Mouse (Mus musculus): ENCODE measurements around the gene Rp9. TPM values are rescaled to one million over a fixed set of nuclear protein-coding genes. Genes with fewer than 3 reads are reported as not detected.
"Not testable (repeated sequence)": the region's sequence is repeated elsewhere in the genome, so short reads cannot be mapped to it uniquely, and the experiment has no call there.

Gene Rp9
- polyA plus RNA-seq, 1 experiment from 2014 or later, result 42.2 TPM

DNA sequence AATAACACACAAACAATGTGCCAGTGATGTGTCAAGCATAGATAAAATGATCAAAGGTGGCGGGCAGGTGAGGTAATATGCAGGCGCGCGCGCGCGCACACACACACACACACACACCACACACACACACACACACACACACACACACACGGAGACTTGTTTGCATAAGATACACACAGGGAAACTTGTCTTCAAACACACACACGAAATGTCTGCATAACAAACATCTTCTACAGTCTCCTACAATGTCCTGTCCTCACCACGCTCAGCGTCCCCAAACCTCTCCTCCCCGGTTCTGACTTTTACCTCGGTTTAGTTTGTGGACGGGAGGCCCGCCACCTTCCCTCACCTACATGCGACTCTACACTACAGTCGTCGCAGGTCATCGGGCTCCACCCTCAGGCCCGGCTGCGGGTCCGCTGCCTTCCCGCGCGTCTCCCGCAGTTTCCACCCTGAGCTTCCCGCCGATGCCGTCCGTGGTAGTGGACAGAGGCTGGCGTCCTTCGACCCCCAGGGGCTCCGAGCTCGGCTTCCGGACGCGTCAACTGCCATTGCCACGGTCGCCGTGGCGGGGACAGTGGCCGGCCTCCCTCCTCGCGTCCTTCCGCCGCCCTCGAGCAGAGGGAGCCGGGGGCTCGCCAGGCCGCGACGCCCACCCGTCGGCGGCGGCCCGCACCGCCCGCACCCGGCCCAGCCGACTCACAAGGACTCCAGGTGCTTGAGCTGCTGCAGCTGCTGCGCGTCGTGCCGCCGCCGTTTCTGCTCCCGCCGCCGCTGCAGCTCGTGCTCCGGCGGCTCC is 2.0 kb downstream of the Rp9 start:
- peak; percentile 76 for ATAC-seq
- WGBS (ENCODE audit: insufficient replicate concordance), result under 1% methylated on average over 67 of the region's 73 CpGs
- no peaks in the 10 kb centered on the region for H3K27me3 ChIP-seq (ENCODE audit: insufficient read depth, low read length)
- peak overlapping the region; percentile 95 for H3K9ac ChIP-seq (replicated peaks)
- peaks cover 6% of the 10 kb centered on the region; the same call in 1 of the 2 replicates for H3K4me1 ChIP-seq (ENCODE audit: insufficient read depth)
- no peak for TF ChIP-seq EP300 (IDR thresholded peaks at IDR 0.05; ENCODE audit: low read depth)
- TF ChIP-seq CTCF (IDR thresholded peaks at IDR 0.05; ENCODE audit: low read depth), result no peak
- peaks cover 11% of the 10 kb centered on the region for H3K36me3 ChIP-seq (replicated peaks; ENCODE audit: insufficient read depth, low read length)
- peak overlapping the region; percentile 95 for H3K27ac ChIP-seq (ENCODE audit: low read depth)
- H3K4me3 ChIP-seq (ENCODE audit: low read depth, low read length), result peak overlapping the region; percentile 94
- no peaks in the 10 kb centered on the region for H3K9me3 ChIP-seq (ENCODE audit: low read length)
- DNase-seq, result peak; percentile 70
- H3K4me2 ChIP-seq (ENCODE audit: low read depth, low read length), result peak overlapping the region; percentile 97

DNA sequence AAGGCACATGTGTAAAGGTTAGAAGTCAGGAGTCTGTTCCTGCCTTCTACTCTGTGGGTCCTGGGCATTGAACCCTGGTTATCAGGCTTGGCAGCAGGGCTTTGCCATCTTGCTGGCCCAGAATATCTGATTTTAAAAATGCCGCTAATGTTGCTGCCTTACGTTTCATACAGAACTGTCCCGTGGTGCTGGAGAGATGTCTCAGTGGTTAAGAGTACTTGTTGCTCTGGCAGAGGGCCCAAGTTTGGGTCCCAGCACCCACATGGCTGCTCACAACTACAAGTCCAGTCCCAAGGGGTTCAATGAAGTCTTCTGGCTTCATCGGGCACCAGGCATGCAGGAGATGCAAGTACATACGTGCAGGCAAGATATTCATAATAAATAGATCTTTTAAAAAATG is 3.3 kb downstream of the Rp9 start:
- H3K36me3 ChIP-seq (replicated peaks; ENCODE audit: insufficient read depth, low read length), result peaks cover 16% of the 10 kb centered on the region
- WGBS (ENCODE audit: insufficient replicate concordance), result 77% methylated on average over 5 of the region's 5 CpGs
- no peak overlapping the region for H3K9ac ChIP-seq (replicated peaks)
- no peak overlapping the region for H3K27ac ChIP-seq (ENCODE audit: low read depth)
- H3K27me3 ChIP-seq (ENCODE audit: insufficient read depth, low read length), result no peaks in the 10 kb centered on the region
- no peak for DNase-seq
- H3K4me1 ChIP-seq (ENCODE audit: insufficient read depth), result peaks cover 6% of the 10 kb centered on the region; the same call in 1 of the 2 replicates
- H3K4me3 ChIP-seq (ENCODE audit: low read depth, low read length), result no peak overlapping the region
- no peak for ATAC-seq
- TF ChIP-seq EP300 (IDR thresholded peaks at IDR 0.05; ENCODE audit: low read depth) (no peak), CTCF (IDR thresholded peaks at IDR 0.05; ENCODE audit: low read depth) (no peak)
- no peak overlapping the region for H3K4me2 ChIP-seq (ENCODE audit: low read depth, low read length)
- H3K9me3 ChIP-seq (ENCODE audit: low read length), result no peaks in the 10 kb centered on the region

DNA sequence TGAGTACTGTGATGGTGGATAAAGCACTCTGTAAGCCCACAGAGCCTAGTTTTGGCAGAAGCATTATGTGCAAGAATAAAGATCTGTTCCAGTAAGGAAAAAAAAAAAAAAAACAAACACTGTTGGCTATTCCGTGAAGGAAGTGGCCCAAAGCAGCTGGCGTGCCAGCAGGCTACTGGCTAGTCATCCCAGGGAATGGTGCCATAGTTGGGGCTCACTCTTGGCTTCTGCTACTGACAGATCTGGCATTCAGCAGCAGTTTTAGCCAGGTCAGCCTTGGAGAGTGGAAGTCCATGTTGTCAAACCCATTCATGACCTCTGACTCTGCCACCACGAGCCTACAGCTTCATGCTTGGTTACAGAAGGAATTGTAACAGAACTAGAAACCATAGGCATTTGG is 7.6 kb downstream of the Rp9 start:
- H3K9ac ChIP-seq (replicated peaks), result no peak overlapping the region
- no peak overlapping the region for H3K4me3 ChIP-seq (ENCODE audit: low read depth, low read length)
- peaks cover 24% of the 10 kb centered on the region for H3K36me3 ChIP-seq (replicated peaks; ENCODE audit: insufficient read depth, low read length)
- DNase-seq (no peak), ATAC-seq (no peak)
- WGBS (ENCODE audit: insufficient replicate concordance), result 86% methylated on average over 3 of the region's 3 CpGs
- no peaks in the 10 kb centered on the region for H3K27me3 ChIP-seq (ENCODE audit: insufficient read depth, low read length)
- TF ChIP-seq EP300 (IDR thresholded peaks at IDR 0.05; ENCODE audit: low read depth) (no peak), CTCF (IDR thresholded peaks at IDR 0.05; ENCODE audit: low read depth) (no peak)
- H3K27ac ChIP-seq (ENCODE audit: low read depth), result no peak overlapping the region
- no peak overlapping the region for H3K4me2 ChIP-seq (ENCODE audit: low read depth, low read length)
- no peaks in the 10 kb centered on the region for H3K9me3 ChIP-seq (ENCODE audit: low read length)
- peaks cover 6% of the 10 kb centered on the region; the same call in 1 of the 2 replicates for H3K4me1 ChIP-seq (ENCODE audit: insufficient read depth)

DNA sequence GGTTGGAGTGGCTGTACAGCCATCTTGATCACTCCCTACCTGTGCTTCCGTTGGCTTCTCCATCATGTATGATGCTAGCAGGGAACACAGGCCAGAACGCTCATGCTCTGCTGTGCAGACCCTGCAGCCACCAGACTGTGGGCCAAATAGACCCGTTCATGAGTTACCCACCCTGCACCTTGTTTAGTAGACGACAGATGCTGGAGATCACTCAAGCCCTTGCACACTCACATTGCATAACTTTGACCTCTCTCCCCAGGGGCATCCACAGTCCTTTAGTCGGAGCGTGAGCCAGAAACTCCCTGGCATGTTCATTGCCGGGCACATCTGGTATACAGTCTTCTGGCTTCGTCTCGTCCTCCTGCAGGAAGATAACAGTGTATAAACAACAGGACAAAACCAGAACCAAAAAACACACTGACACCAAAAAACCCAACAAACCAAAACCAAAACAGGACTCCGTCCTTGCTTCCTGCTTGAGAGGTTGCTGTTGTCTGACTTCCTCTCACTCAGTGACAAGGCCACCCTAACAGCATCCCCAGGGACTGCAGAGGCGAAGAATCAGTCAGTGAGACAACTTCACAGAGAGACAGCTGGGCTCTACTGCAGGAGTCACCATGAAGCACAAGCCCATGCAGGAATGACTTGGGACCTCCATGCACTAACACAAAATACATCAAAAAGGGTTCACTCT is 12.3 kb downstream of the Rp9 start:
- Histone ChIP-seq H3K27ac (ENCODE audit: low read depth) (peak overlapping the region; percentile 60), H3K4me2 (ENCODE audit: low read depth, low read length) (peak overlapping the region; percentile 23; the same call in 1 of the 2 replicates), H3K4me3 (ENCODE audit: low read depth, low read length) (no peak overlapping the region), H3K9me3 (ENCODE audit: low read length) (no peaks in the 10 kb centered on the region), H3K9ac (replicated peaks) (no peak overlapping the region), H3K27me3 (ENCODE audit: insufficient read depth, low read length) (no peaks in the 10 kb centered on the region), H3K36me3 (replicated peaks; ENCODE audit: insufficient read depth, low read length) (peaks cover 54% of the 10 kb centered on the region), H3K4me1 (ENCODE audit: insufficient read depth) (peaks cover 3% of the 10 kb centered on the region; the same call in 1 of the 2 replicates)
- ATAC-seq (no peak), DNase-seq (peak; percentile 34)
- 67% methylated on average over 11 of the region's 11 CpGs for WGBS (ENCODE audit: insufficient replicate concordance)
- TF ChIP-seq CTCF (IDR thresholded peaks at IDR 0.05; ENCODE audit: low read depth) (no peak), EP300 (IDR thresholded peaks at IDR 0.05; ENCODE audit: low read depth) (no peak)

DNA sequence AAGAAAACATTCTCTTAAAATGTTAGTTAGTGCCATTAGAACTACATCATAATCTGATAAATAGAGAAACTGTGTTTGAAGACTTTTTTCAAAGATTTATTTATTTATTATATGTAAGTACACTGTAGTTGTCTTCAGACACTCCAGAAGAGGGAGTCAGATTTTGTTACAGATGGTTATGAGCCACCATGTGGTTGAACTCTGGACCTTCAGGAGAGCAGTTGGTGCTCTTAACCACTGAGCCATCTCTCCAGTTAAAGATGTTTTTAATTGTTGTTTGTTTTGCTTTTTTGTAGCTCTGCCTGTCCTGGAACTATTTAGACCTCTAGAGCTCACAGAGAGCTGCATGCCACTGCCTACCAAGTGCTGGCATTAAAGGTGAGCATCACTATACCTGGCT is 14.5 kb downstream of the Rp9 start:
- Histone ChIP-seq H3K27me3 (ENCODE audit: insufficient read depth, low read length) (no peaks in the 10 kb centered on the region), H3K36me3 (replicated peaks; ENCODE audit: insufficient read depth, low read length) (peaks cover 62% of the 10 kb centered on the region), H3K27ac (ENCODE audit: low read depth) (no peak overlapping the region), H3K4me2 (ENCODE audit: low read depth, low read length) (no peak overlapping the region), H3K9me3 (ENCODE audit: low read length) (no peaks in the 10 kb centered on the region), H3K4me1 (ENCODE audit: insufficient read depth) (peaks cover 3% of the 10 kb centered on the region; the same call in 1 of the 2 replicates), H3K9ac (replicated peaks) (no peak overlapping the region), H3K4me3 (ENCODE audit: low read depth, low read length) (no peak overlapping the region)
- TF ChIP-seq CTCF (IDR thresholded peaks at IDR 0.05; ENCODE audit: low read depth), result no peak
- TF ChIP-seq EP300 (IDR thresholded peaks at IDR 0.05; ENCODE audit: low read depth), result no peak
- no peak for ATAC-seq
- no peak for DNase-seq

DNA sequence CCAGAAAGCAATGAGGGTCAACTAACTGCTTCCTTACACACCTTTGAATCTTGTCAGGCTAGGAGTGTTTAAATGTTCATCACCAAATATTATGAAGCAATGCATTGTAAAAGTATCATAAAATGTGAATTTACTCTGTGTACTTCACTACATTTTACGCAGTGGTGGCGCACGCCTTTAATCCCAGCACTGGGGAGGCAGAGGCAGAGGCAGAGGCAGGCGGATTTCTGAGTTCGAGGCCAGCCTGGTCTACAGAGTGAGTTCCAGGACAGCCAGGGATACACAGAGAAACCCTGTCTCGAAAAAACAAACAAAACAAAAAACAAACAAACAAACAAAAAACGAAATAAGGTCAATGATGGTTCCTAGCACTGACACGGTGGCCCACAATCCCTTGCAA is 15.6 kb downstream of the Rp9 start, which contains the start of gene Gm17545:
TSS of gene Gm17545 (plus strand) at position 301 of the 400 bp plus-strand sequence.
- peaks cover 66% of the 10 kb centered on the region for H3K36me3 ChIP-seq (replicated peaks; ENCODE audit: insufficient read depth, low read length)
- H3K9ac ChIP-seq (replicated peaks); ATAC-seq; DNase-seq; H3K4me1 ChIP-seq (ENCODE audit: insufficient read depth); H3K9me3 ChIP-seq (ENCODE audit: low read length); H3K27me3 ChIP-seq (ENCODE audit: insufficient read depth, low read length); H3K4me3 ChIP-seq (ENCODE audit: low read depth, low read length); H3K4me2 ChIP-seq (ENCODE audit: low read depth, low read length); H3K27ac ChIP-seq (ENCODE audit: low read depth): not testable (repeated sequence)
- 88% methylated on average over 8 of the region's 8 CpGs for WGBS (ENCODE audit: insufficient replicate concordance)
